Mouse (Mus musculus): ENCODE data around the gene Slc43a2. TPM values are rescaled to one million over a fixed set of nuclear protein-coding genes. Genes with fewer than 3 reads are reported as not detected.
"Not testable (repeated sequence)": the region's sequence is repeated elsewhere in the genome, so short reads cannot be mapped to it uniquely, and the experiment has no call there.

Gene Slc43a2
- polyA plus RNA-seq, 1 experiment from 2014 or later: 17.3 TPM

DNA sequence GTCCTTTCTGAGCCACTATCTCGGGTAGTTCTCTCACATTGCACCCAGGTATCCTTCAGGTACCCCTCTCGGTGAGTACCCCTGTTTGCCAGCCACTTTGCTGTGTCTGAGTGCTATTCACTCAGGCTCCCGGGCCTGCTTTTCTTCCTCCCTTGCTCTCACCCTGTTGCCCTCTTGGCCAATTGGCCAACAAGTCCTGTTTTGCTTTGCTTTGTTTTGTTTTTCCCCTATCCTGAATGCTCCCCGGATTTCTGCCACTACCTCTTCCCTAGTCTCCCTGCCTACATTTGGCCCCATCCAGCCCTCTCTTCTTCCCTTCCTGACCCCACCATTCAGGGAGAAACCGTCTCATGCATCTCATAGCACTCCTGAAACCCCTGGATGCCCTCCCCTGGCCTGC is 54.5 kb downstream of the Slc43a2 start:
- no peaks in the 10 kb centered on the region for H3K27me3 ChIP-seq
- H3K4me1 ChIP-seq (replicated peaks): peaks cover 32% of the 10 kb centered on the region
- H3K4me2 ChIP-seq (replicated peaks): no peak overlapping the region
- no peak overlapping the region for H3K9ac ChIP-seq (replicated peaks)
- ATAC-seq: no peak
- no peak overlapping the region for H3K4me3 ChIP-seq (replicated peaks)
- no peaks in the 10 kb centered on the region for H3K9me3 ChIP-seq
- H3K27ac ChIP-seq: no peak overlapping the region
- H3K36me3 ChIP-seq: 0 out of 2 replicates have a peak, but pooled peaks cover 3% of the 10 kb centered on the region
- WGBS: 80% methylated on average over 5 of the region's 5 CpGs

DNA sequence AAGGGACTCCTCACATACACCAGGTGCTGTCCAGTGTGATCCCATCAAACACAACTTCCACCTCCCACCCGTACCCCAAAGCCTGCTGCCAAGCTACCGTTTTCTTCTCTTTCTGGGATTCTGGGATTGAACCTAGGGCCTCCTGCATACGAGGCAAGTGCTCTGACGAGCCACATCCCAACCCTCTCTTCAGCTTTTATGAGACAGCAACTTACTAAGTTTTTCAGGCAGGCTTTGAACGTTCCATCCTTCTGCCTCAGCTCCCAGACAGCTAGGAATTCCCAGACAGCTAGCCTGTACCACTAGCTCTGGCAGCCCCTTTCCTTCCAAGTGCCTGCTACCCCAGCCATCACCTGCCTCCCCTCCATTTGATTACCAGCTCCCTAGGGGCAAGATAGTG is 55.5 kb downstream of the Slc43a2 start:
- Histone ChIP-seq H3K4me3 (replicated peaks) (no peak overlapping the region), H3K4me1 (replicated peaks) (peaks cover 32% of the 10 kb centered on the region), H3K4me2 (replicated peaks) (no peak overlapping the region), H3K9ac (replicated peaks) (0 out of 2 replicates have a peak overlapping the region, but pooled peaks have one; percentile 99), H3K9me3 (no peaks in the 10 kb centered on the region), H3K36me3 (0 out of 2 replicates have a peak, but pooled peaks cover 3% of the 10 kb centered on the region), H3K27ac (no peak overlapping the region; the same call in 1 of the 2 replicates), H3K27me3 (no peaks in the 10 kb centered on the region)
- no peak for ATAC-seq
- WGBS: 86% methylated on average over 5 of the region's 5 CpGs

DNA sequence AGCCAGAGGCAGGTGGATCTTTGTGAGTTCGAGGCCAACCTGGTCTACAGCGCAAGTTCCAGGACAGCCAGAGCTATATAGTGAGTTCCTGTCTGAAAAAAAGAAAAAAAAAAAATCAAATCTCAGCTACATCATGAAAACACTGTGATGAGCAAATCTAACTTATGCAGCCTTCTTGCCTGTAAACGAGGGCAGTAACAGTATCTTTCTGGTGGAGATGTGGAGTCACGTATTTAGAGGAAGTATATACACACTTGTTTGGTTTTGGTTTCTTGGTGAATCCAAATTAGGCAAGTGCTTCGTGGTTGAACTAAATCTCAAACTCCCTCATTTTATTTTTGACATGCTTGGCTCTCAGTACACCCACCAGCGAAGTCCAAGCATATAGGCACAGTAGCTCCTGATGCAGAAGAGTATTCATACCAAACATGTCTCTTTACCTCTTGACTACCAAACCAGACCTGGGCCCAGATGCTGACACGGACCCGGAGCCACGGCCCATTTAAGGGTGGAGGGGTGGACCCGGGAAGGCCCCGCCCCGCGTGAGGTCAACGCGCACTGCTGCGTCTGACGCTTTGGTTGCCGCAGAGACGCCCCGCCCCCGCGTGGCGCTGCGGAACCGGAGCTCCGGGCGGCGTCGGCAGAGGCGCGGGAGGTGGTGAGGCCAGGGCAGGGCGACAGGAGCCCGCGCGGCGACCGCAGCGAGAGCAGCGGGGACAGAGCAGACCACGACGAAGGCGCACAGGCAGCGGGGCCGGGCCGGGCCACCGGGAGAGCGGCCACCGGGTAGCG is 56.2 kb downstream of the Slc43a2 start, which contains the start of gene Pitpna:
Gene Pitpna, plus strand, starts transcription at position 605 of the 792 bp plus-strand sequence.
- peak; percentile 94 for ATAC-seq
- 5% methylated on average over 49 of the region's 49 CpGs for WGBS

DNA sequence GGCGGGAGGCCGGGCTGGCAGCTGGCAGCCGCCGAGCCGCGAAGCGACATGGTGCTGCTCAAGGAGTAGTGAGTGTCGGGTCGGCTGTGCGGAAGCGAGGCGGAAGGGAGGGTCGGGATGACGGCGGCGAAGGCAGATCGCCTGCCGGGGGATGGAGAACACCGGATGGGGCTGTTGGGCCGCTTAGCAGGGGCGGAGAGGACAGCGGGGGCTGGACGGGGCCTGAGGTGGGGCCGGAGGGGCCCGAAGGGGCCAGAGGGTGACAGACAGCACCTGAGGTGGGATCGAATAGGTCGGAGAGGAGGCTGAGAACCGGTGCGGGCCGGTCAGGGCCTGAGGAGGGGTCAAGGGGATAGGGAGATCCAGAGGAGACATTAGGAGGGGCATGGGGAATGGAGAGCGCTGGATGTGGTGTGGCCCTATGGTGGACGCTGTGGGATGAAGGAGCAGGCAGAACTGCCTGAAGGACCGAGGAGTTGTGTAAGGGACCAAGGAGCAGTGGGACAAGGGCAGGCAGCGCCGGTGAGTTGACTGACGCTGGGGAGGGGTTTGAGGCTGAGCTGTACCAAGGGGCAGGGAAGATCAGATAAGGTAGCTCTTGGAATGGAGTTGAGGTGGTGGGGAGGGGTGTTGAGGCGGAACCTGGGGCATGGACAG is 56.9 kb downstream of the Slc43a2 start:
- peak overlapping the region; percentile 99 for H3K9ac ChIP-seq (replicated peaks)
- WGBS: 1% methylated on average over 34 of the region's 37 CpGs
- peak overlapping the region; percentile 87 for H3K4me2 ChIP-seq (replicated peaks)
- H3K27ac ChIP-seq: peak overlapping the region; percentile 90
- no peaks in the 10 kb centered on the region for H3K9me3 ChIP-seq
- peak; percentile 89 for ATAC-seq
- peaks cover 15% of the 10 kb centered on the region for H3K36me3 ChIP-seq
- H3K4me1 ChIP-seq (replicated peaks): peaks cover 32% of the 10 kb centered on the region
- H3K27me3 ChIP-seq: no peaks in the 10 kb centered on the region
- H3K4me3 ChIP-seq (replicated peaks): peak overlapping the region; percentile 96

More for the DNA sequence above, 56.2 kb downstream of the Slc43a2 start, which contains the start of gene Pitpna:
- H3K4me3 ChIP-seq (replicated peaks): peak within 1 kb of the TSS; percentile 96
- peaks cover 8% of the 10 kb centered on the region for H3K36me3 ChIP-seq
- H3K27ac ChIP-seq: peak within 1 kb of the TSS; percentile 90
- no peaks in the 10 kb centered on the region for H3K9me3 ChIP-seq
- H3K9ac ChIP-seq (replicated peaks): peak within 1 kb of the TSS; percentile 99
- peaks cover 32% of the 10 kb centered on the region for H3K4me1 ChIP-seq (replicated peaks)
- no peaks in the 10 kb centered on the region for H3K27me3 ChIP-seq
- peak within 1 kb of the TSS; percentile 87 for H3K4me2 ChIP-seq (replicated peaks)

DNA sequence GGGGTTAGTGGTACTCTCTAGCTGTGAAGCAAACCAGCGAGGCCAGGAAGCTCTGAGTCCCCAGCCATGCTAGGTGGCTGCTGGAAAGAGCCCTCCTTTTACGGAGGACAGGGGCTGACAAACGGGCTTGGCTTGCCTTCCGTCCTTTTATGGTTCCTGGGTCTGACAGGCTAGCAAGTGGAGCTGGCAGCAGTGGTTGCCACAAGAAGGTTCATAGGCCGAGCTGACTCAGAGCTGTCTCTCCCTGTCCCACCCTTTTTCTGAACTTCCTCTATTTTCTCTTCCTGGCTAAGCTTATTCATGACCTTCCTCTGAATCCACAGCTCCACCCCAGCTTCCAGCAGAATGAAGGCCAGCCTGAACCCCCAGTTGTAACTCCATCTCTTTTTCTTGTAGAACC is 61.1 kb downstream of the Slc43a2 start:
- no peak for ATAC-seq
- H3K27me3 ChIP-seq: no peaks in the 10 kb centered on the region
- H3K4me1 ChIP-seq (replicated peaks): peaks cover 26% of the 10 kb centered on the region
- 92% methylated on average over 5 of the region's 5 CpGs for WGBS
- no peak overlapping the region for H3K4me2 ChIP-seq (replicated peaks)
- no peak overlapping the region for H3K9ac ChIP-seq (replicated peaks)
- H3K27ac ChIP-seq: no peak overlapping the region
- H3K4me3 ChIP-seq (replicated peaks): no peak overlapping the region
- peaks cover 54% of the 10 kb centered on the region for H3K36me3 ChIP-seq
- H3K9me3 ChIP-seq: no peaks in the 10 kb centered on the region

DNA sequence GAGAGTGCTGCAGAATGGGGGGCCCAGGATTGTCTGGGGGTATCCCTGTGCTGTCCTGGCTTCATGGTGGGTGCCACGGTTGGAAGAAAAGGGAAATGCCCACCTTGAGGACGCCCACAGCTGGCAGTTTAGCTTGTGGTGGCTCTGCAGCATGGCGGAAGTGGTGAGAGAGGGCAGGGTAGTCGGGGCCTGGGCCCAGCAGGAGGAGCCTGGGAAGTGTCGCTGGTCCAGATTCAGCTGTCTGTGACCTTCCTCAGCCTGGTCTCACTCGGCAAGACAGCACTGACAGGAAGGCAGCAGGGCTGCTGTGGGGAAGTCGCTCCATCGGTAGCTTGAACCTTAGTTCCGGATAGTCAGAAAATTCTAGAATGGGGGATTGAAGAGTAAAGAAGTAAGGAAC is 62.9 kb downstream of the Slc43a2 start:
- WGBS: 87% methylated on average over 9 of the region's 9 CpGs
- Histone ChIP-seq H3K4me2 (replicated peaks) (no peak overlapping the region), H3K36me3 (peaks cover 70% of the 10 kb centered on the region), H3K9ac (replicated peaks) (no peak overlapping the region), H3K27me3 (no peaks in the 10 kb centered on the region), H3K27ac (no peak overlapping the region), H3K9me3 (no peaks in the 10 kb centered on the region), H3K4me1 (replicated peaks) (peaks cover 14% of the 10 kb centered on the region), H3K4me3 (replicated peaks) (no peak overlapping the region)
- ATAC-seq: no peak

DNA sequence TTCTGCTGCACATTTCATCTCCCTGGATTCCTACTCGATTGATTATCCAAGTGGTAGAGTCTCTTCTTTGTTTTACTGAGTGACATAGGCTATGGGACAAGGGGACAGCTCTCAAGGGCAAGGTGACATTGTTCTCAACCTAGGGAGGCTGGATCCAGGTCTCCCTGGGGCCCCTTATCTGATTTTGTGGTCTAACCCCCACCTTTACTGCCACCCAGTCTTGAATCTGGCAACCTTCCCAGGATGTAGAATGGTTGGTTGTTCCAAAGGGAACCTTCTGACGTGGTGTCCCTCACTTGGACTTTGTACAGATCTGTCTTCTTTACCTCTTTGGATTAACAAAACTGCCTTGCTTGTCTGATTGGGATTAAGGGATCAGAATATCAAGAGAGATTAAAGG is 63.9 kb downstream of the Slc43a2 start:
- H3K4me3 ChIP-seq (replicated peaks): no peak overlapping the region
- WGBS: 55% methylated on average over 2 of the region's 2 CpGs
- H3K4me2 ChIP-seq (replicated peaks): no peak overlapping the region
- H3K9me3 ChIP-seq: no peaks in the 10 kb centered on the region
- H3K36me3 ChIP-seq: peaks cover 76% of the 10 kb centered on the region
- peaks cover 4% of the 10 kb centered on the region; the same call in 1 of the 2 replicates for H3K4me1 ChIP-seq (replicated peaks)
- no peaks in the 10 kb centered on the region for H3K27me3 ChIP-seq
- no peak overlapping the region for H3K9ac ChIP-seq (replicated peaks)
- no peak overlapping the region for H3K27ac ChIP-seq
- no peak for ATAC-seq

DNA sequence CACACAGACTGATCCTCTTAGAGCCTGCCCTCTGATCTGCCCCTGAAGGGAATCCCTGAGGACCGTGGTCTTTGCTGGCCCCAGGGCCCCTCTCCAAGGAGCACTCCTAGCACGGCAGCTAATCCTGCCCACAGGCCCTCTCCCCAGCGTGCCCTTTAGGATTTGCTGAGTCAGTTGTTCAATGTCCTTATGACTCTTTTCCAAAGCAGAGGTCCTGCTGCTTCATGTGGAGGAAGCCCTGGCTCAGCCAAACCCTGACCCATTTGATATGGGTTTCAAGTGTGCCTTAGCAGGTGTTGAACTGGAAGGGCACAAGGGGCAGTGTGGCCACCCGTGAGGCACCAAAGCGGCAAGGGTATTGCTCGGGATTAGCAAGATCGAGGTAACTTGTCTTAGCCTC is 64.3 kb downstream of the Slc43a2 start:
- Histone ChIP-seq H3K27me3 (no peaks in the 10 kb centered on the region), H3K4me3 (replicated peaks) (no peak overlapping the region), H3K4me1 (replicated peaks) (0 out of 2 replicates have a peak, but pooled peaks cover under 1% of the 10 kb centered on the region), H3K36me3 (peaks cover 79% of the 10 kb centered on the region), H3K9me3 (no peaks in the 10 kb centered on the region), H3K27ac (no peak overlapping the region), H3K9ac (replicated peaks) (no peak overlapping the region), H3K4me2 (replicated peaks) (no peak overlapping the region)
- WGBS: 42% methylated on average over 7 of the region's 7 CpGs
- ATAC-seq: no peak

DNA sequence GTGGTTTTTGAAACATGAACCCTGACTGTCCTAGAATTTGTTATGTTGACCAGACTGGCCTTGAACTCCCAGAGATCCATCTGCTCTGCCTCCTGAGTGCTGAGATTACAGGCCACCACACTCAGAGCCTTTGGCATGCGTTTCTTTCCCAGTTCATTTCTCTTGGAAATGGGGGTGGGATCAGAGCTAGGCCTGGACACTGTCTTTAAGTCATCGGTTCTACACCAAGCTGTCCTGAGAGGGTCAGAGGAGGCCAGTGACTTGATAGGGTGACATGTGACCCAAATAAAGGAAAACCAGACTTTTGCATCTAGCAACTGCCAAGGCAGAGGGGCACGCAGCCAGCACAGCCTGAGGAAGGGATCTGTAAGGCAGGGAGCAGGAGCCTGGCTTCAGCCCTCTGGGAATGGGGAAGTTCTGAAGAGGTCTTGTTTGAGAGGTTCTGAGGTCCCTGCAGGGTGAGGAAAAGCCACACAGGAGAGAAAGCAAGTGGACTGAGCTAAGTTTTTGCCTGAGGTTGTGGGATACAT is 65.3 kb downstream of the Slc43a2 start:
- Histone ChIP-seq H3K27me3 (no peaks in the 10 kb centered on the region), H3K4me2 (replicated peaks) (no peak overlapping the region), H3K4me3 (replicated peaks) (no peak overlapping the region), H3K9ac (replicated peaks) (no peak overlapping the region), H3K36me3 (peaks cover 87% of the 10 kb centered on the region), H3K27ac (no peak overlapping the region), H3K9me3 (no peaks in the 10 kb centered on the region), H3K4me1 (replicated peaks) (no peaks in the 10 kb centered on the region)
- no peak for ATAC-seq
- WGBS: 88% methylated on average over 3 of the region's 3 CpGs

DNA sequence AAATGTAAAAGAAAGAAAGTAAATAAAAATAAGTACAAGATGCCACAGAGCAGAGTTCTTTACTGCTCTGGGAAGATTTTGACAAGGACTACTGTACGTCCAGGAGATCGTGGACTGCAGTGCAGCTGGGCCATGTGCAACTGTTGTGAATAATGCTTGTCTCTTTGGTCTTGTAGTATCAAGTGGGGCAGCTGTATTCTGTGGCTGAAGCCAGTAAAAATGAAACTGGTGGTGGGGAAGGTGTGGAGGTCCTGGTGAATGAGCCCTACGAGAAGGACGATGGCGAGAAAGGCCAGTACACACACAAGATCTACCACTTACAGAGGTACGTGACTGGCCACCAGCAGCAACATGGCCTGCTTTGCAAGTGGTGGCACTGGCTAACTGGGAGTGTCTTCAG is 66.5 kb downstream of the Slc43a2 start:
- ATAC-seq: no peak
- Histone ChIP-seq H3K27me3 (no peaks in the 10 kb centered on the region), H3K27ac (no peak overlapping the region), H3K36me3 (peaks cover 91% of the 10 kb centered on the region), H3K4me3 (replicated peaks) (no peak overlapping the region), H3K9ac (replicated peaks) (no peak overlapping the region), H3K9me3 (no peaks in the 10 kb centered on the region), H3K4me1 (replicated peaks) (no peaks in the 10 kb centered on the region), H3K4me2 (replicated peaks) (no peak overlapping the region)
- whole genome bisulfite sequencing: 94% methylated on average over 6 of the region's 6 CpGs

DNA sequence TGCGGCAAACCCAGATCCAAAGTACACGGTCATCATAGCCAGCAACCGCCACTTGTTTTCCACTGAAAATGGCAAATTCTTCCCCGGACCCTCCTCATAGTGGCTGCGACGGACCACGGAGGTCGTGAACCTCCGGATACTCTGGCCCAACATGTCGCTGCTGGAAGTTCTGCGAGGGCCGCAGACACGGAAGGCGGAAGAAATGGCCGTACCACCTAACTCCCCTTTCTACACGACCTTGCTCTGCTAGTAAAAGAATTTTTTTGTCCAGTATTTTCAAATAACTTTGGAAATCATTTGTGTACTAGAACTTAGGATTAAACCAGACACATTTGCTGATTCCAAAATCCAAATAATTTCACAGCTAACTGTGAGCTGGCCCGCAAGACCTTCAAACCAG is 68.3 kb downstream of the Slc43a2 start:
- not testable (repeated sequence) for H3K4me2 ChIP-seq (replicated peaks); H3K9me3 ChIP-seq; H3K9ac ChIP-seq (replicated peaks); H3K27ac ChIP-seq; H3K4me1 ChIP-seq (replicated peaks); H3K27me3 ChIP-seq; H3K4me3 ChIP-seq (replicated peaks); ATAC-seq
- WGBS: 93% methylated on average over 17 of the region's 17 CpGs
- peaks cover 86% of the 10 kb centered on the region for H3K36me3 ChIP-seq

DNA sequence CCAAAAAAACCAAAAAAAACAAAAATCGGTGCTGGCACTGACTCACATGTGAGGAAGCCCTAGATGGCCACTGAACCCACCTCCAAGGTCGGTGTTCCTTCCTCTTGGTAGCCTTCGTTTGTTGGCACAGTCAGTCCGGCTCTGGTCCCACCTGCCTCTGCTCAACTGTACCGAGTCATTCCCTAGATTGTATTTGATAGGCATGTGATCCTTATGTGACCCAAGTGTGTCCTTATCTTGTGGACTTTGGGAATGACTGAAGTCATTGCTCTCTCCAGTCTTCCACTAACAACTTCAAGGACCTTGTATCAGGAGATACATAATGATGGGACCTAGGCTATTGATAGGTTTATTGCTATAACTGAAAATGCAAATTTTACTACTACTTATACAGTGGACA is 73.3 kb downstream of the Slc43a2 start:
- no peaks in the 10 kb centered on the region for H3K27me3 ChIP-seq
- no peak overlapping the region for H3K27ac ChIP-seq
- no peaks in the 10 kb centered on the region for H3K9me3 ChIP-seq
- 93% methylated on average over 5 of the region's 5 CpGs for WGBS
- no peak for ATAC-seq
- no peak overlapping the region for H3K4me3 ChIP-seq (replicated peaks)
- H3K4me1 ChIP-seq (replicated peaks): no peaks in the 10 kb centered on the region
- H3K4me2 ChIP-seq (replicated peaks): no peak overlapping the region
- peaks cover 84% of the 10 kb centered on the region for H3K36me3 ChIP-seq
- no peak overlapping the region for H3K9ac ChIP-seq (replicated peaks)
